Mouse (Mus musculus) small intestine, adult 2 months (tissue): ENCODE measurements around the gene Osbpl3.

Source experiments
- CTCF ChIP-seq: fragments of 200-500 bp; IDR thresholded peaks from 2 replicates; pipeline ENCODE4 v1.5.1; 2012; ENCODE audit warnings: low read depth, mild to moderate bottlenecking, control low read depth, inconsistent platforms, low read length, moderate library complexity, mixed read lengths; ENCODE audit not compliant: insufficient replicate concordance, insufficient read length; ENCODE audit errors: extremely low read depth
- POLR2A ChIP-seq: fragments of 200-500 bp; IDR thresholded peaks from 2 replicates; pipeline ENCODE4 v1.6.1; 2012; ENCODE audit warnings: low read depth, mild to moderate bottlenecking, control low read depth, inconsistent platforms, low read length, moderate library complexity

DNA sequence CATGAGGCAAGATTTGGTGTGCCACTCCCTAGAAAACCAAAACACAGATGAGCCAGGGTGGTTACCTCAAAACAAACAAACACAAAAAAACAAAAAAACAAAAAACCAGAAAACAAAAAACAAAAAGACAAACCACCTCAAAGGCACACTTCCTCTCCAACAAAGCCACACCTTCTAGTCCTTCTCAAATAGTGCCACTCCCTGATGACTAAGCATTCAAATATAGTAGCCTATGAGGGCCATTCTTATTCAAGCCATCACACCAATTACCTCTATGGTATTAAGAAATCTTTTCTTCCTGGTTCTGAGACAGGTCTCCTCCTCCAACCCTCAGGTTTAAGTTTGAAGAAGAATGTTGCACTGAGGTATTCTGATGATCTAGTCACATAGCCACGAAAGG, 79.3 kb downstream of the Osbpl3 start:
- no peak for TF ChIP-seq POLR2A
- no peak for TF ChIP-seq CTCF
